Mouse (Mus musculus) hindbrain, embryonic 16.5 days (tissue): ENCODE data around the gene Tmem33. TPM values are rescaled to one million over a fixed set of nuclear protein-coding genes. Genes with fewer than 3 reads are reported as not detected.

Experiments used
- ATAC-seq: fragments of 200-750 bp; cut with Nextera tagmentation; 2 replicates; pipeline ENCODE4 v1.8.0; 2017; ENCODE audit warnings: moderate TSS enrichment, moderate library complexity
- H3K27ac ChIP-seq: fragments of 300-500 bp; sonication (generic); 2 replicates; pipeline ENCODE4 v1.5.1; 2014; ENCODE audit warnings: low read depth, mild to moderate bottlenecking, control low read depth, low read length, moderate library complexity
- H3K27me3 ChIP-seq: fragments of 300-500 bp; sonication (generic); replicated peaks from 2 replicates; pipeline ENCODE4 v1.6.1; 2014; ENCODE audit warnings: low read length; ENCODE audit not compliant: control insufficient read depth, insufficient read depth
- H3K36me3 ChIP-seq: fragments of 300-500 bp; sonication (generic); 2 replicates; pipeline ENCODE4 v1.6.1; 2014; ENCODE audit warnings: mild to moderate bottlenecking, low read length, moderate library complexity, mixed read lengths; ENCODE audit not compliant: control insufficient read depth, insufficient read depth
- H3K4me1 ChIP-seq: fragments of 300-500 bp; sonication (generic); 2 replicates; pipeline ENCODE4 v1.6.1; 2014; ENCODE audit warnings: low read depth, low read length; ENCODE audit not compliant: control insufficient read depth, insufficient read depth
- H3K4me2 ChIP-seq: fragments of 300-500 bp; sonication (generic); 2 replicates; pipeline ENCODE4 v1.6.1; 2014; ENCODE audit warnings: mild to moderate bottlenecking, low read length, control low read depth, moderate library complexity
- H3K4me3 ChIP-seq: fragments of 300-500 bp; sonication (generic); 2 replicates; pipeline ENCODE4 v1.5.1; 2014; ENCODE audit warnings: mild to moderate bottlenecking, low read length, control low read depth, moderate library complexity
- H3K9ac ChIP-seq: fragments of 300-500 bp; sonication (generic); 2 replicates; pipeline ENCODE4 v1.6.1; 2014; ENCODE audit warnings: low read depth, mild to moderate bottlenecking, control low read depth, low read length, moderate library complexity
- H3K9me3 ChIP-seq: fragments of 300-500 bp; sonication (generic); 2 replicates; pipeline ENCODE4 v1.6.1; 2014; ENCODE audit warnings: mild to moderate bottlenecking, low read length, moderate library complexity; ENCODE audit not compliant: control insufficient read depth
- WGBS: fragments of 180-500 bp; shearing (Covaris S2); extraction: QIAGEN DNeasy Blood & Tissue Kit; methylation state at CpG from one replicate; pipeline ENCODE4 v1.1.7; 2014; 5-methylcytosine and 5-hydroxymethylcytosine counted together
- polyA plus RNA-seq: library from polyadenylated mRNA; unstranded; fragments of >200 nt; fragmentation: Nextera tagmentation; extraction: Ambion mirVana; gene quantifications from 2 replicates; pipeline ENCODE4 v1.2.1, GENCODE M21; 2015

Gene Tmem33
- polyA plus RNA-seq, 1 experiment from 2014 or later, result 74.9 TPM

- H3K36me3 ChIP-seq, result no peaks in the 10 kb centered on the region
- H3K4me3 ChIP-seq, result no peak overlapping the region
- no peak overlapping the region for H3K9ac ChIP-seq
- no peaks in the 10 kb centered on the region for H3K4me1 ChIP-seq
- ATAC-seq, result no peak
- H3K9me3 ChIP-seq, result no peaks in the 10 kb centered on the region
- 54% methylated on average over 6 of the region's 6 CpGs for WGBS
- H3K27ac ChIP-seq, result no peak overlapping the region
- peaks cover 2% of the 10 kb centered on the region for H3K27me3 ChIP-seq
- H3K4me2 ChIP-seq, result no peak overlapping the region
These were observed 18.7 kb upstream of the Tmem33 start for GRCm38 (mm10) chr5:67241713-67242112.

DNA sequence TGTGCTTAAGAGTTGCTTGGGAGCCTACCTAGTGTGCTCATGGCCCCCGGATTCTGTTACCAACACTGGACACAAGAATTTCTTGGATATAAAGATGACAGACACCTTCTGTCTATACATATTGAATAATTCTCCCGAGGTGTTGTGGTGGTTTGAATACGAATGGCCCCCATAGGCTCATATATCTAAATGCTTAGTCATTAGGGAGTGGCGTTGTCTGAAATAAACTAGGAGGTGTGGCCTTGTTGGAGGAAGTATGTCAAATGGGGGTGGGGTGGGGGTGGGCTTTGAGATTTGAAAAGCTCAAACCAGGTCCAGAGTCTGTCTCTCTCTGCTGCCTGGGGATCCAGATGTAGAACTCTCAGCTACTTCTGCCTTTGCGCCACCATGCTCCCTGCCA is 17.1 kb upstream of the Tmem33 start:
- Histone ChIP-seq H3K4me3 (no peak overlapping the region), H3K4me2 (no peak overlapping the region), H3K4me1 (no peaks in the 10 kb centered on the region), H3K27ac (no peak overlapping the region), H3K9ac (no peak overlapping the region), H3K9me3 (no peaks in the 10 kb centered on the region), H3K36me3 (no peaks in the 10 kb centered on the region), H3K27me3 (no peaks in the 10 kb centered on the region; the same call in 1 of the 2 replicates)
- ATAC-seq, result no peak
- WGBS, result 90% methylated on average over 5 of the region's 5 CpGs

- Histone ChIP-seq H3K27ac (no peak overlapping the region), H3K9ac (no peak overlapping the region), H3K27me3 (no peaks in the 10 kb centered on the region), H3K4me2 (no peak overlapping the region), H3K4me1 (no peaks in the 10 kb centered on the region), H3K9me3 (no peaks in the 10 kb centered on the region), H3K4me3 (no peak overlapping the region), H3K36me3 (no peaks in the 10 kb centered on the region)
- WGBS, result 84% methylated on average over 4 of the region's 4 CpGs
- no peak for ATAC-seq
These were observed 8.1 kb upstream of the Tmem33 start for GRCm38 (mm10) chr5:67252261-67252660.

- Histone ChIP-seq H3K27me3 (no peaks in the 10 kb centered on the region), H3K9me3 (no peaks in the 10 kb centered on the region), H3K4me2 (no peak overlapping the region), H3K27ac (no peak overlapping the region), H3K36me3 (no peaks in the 10 kb centered on the region), H3K4me1 (no peaks in the 10 kb centered on the region), H3K9ac (no peak overlapping the region), H3K4me3 (no peak overlapping the region)
- ATAC-seq, result no peak
- WGBS, result 69% methylated on average over 8 of the region's 8 CpGs
These were observed 4.7 kb upstream of the Tmem33 start for GRCm38 (mm10) chr5:67255664-67256063.

DNA sequence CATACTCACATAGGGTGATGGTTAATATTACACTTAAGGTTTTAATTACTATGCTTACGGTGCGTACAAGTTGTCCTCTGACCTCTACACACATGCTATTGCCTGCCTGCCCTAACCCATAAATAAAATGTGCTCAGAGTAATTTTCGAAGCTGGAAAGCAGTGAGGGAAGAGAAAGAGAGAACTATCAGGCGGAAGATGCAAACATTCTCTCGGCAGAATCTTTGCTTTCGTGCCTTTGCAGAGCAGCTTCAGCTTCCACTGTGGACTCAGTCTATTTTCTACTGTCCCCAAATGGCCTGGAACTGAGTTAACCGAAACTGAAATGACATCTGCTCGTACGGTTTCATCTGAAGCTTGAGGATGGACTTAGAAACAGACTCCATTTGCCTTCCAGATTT is 1.9 kb upstream of the Tmem33 start:
- Histone ChIP-seq H3K36me3 (no peaks in the 10 kb centered on the region; the same call in 1 of the 2 replicates), H3K9me3 (no peaks in the 10 kb centered on the region), H3K27ac (no peak overlapping the region), H3K27me3 (no peaks in the 10 kb centered on the region), H3K4me2 (no peak overlapping the region), H3K4me1 (peaks cover 5% of the 10 kb centered on the region), H3K9ac (no peak overlapping the region), H3K4me3 (no peak overlapping the region)
- ATAC-seq, result no peak
- 87% methylated on average over 9 of the region's 9 CpGs for WGBS

- Histone ChIP-seq H3K4me2 (peak overlapping the region; percentile 65), H3K9ac (peak overlapping the region; percentile 41; the same call in 1 of the 2 replicates), H3K4me1 (peaks cover 5% of the 10 kb centered on the region), H3K9me3 (no peaks in the 10 kb centered on the region), H3K27me3 (no peaks in the 10 kb centered on the region), H3K36me3 (peaks cover 7% of the 10 kb centered on the region), H3K27ac (0 out of 2 replicates have a peak overlapping the region, but pooled peaks have one; percentile 45), H3K4me3 (peak overlapping the region; percentile 98)
- 0% methylated on average over 9 of the region's 9 CpGs for WGBS
- peak; percentile 8 for ATAC-seq
These were observed 220 bp upstream of the Tmem33 start for GRCm38 (mm10) chr5:67260159-67260530.

GRCm38 (mm10) chr5:67262964-67263363 is 2.6 kb downstream of the Tmem33 start:
- 93% methylated on average over 7 of the region's 7 CpGs for WGBS
- Histone ChIP-seq H3K4me1 (peaks cover 5% of the 10 kb centered on the region), H3K4me2 (no peak overlapping the region), H3K9ac (no peak overlapping the region), H3K4me3 (no peak overlapping the region), H3K27ac (no peak overlapping the region), H3K36me3 (peaks cover 22% of the 10 kb centered on the region), H3K9me3 (no peaks in the 10 kb centered on the region), H3K27me3 (no peaks in the 10 kb centered on the region)
- no peak for ATAC-seq

- WGBS, result 83% methylated on average over 1 of the region's 1 CpGs
- peaks cover 26% of the 10 kb centered on the region for H3K36me3 ChIP-seq
- H3K9me3 ChIP-seq, result no peaks in the 10 kb centered on the region
- H3K4me1 ChIP-seq, result peaks cover 5% of the 10 kb centered on the region
- H3K4me3 ChIP-seq, result no peak overlapping the region
- no peak overlapping the region for H3K27ac ChIP-seq
- no peak for ATAC-seq
- no peaks in the 10 kb centered on the region for H3K27me3 ChIP-seq
- H3K4me2 ChIP-seq, result no peak overlapping the region
- H3K9ac ChIP-seq, result no peak overlapping the region
These were observed 5.7 kb downstream of the Tmem33 start for GRCm38 (mm10) chr5:67266106-67266505.

DNA sequence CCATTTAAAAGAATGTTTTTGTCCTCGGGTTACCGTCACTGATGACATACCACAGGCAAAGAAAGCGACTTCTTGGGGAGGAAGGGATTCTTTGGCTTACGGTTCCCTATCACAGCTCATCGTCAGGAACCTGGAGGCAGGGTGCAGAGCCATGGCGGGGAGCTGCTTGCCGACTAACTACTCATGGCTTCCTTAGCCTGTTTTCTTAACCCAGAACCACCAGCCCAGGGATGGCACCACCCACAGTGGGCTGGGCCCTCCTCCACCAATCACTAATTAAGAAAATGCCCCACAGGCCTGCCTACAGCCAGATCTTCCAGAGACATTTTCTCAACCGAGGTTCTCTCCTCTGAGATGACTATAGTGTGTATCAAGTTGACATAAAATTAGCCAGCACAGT is 8.9 kb downstream of the Tmem33 start:
- 92% methylated on average over 8 of the region's 8 CpGs for WGBS
- no peak for ATAC-seq

GRCm38 (mm10) chr5:67279407-67279806 is 19.0 kb downstream of the Tmem33 start:
- ATAC-seq, result no peak
- Histone ChIP-seq H3K36me3 (peaks cover 1% of the 10 kb centered on the region), H3K4me2 (no peak overlapping the region), H3K27me3 (no peaks in the 10 kb centered on the region), H3K9me3 (no peaks in the 10 kb centered on the region), H3K4me3 (no peak overlapping the region), H3K9ac (no peak overlapping the region), H3K27ac (no peak overlapping the region), H3K4me1 (no peaks in the 10 kb centered on the region)
- 99% methylated on average over 9 of the region's 9 CpGs for WGBS

More for the DNA sequence above, 8.9 kb downstream of the Tmem33 start:
- Histone ChIP-seq H3K9me3 (no peaks in the 10 kb centered on the region), H3K4me1 (no peaks in the 10 kb centered on the region), H3K36me3 (peaks cover 23% of the 10 kb centered on the region), H3K4me3 (no peak overlapping the region), H3K9ac (no peak overlapping the region), H3K27me3 (no peaks in the 10 kb centered on the region), H3K27ac (no peak overlapping the region), H3K4me2 (no peak overlapping the region)
